Mouse (Mus musculus): ENCODE measurements around the gene Amd1.

DNA sequence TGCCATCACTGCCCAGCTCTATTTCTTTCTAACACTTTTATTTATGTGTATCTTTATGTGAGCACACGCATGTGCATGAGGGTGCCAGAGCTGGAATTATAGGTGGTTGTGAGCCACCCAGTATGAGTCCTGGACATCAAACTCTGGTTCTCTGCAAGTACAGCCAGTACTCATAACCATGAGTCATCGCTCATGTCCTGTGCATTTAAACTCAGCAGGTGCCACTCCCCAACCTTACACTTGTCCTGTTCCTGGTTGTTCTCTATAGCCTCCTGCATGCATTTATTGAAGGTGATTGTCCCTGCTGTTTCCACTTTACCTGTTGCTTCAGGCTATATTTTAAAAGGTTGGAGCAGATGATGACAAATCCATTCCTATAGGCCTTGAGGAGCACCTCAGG lies 20.4 kb downstream of the Amd1 start:
- TF ChIP-seq CTCF (IDR thresholded peaks at IDR 0.05 in 2 of 3, conservative IDR thresholded peaks at IDR 0.05 in 1 of 3; ENCODE audit: control insufficient read depth in 1 of 3, insufficient read depth in 1 of 3, low read depth in 2 of 3, low read length in 3 of 3, poor library complexity in 1 of 3, severe bottlenecking in 1 of 3) = no peak
- no peak for TF ChIP-seq CHD2 (IDR thresholded peaks at IDR 0.05; ENCODE audit: low read length)
- TF ChIP-seq MYC (IDR thresholded peaks at IDR 0.05; ENCODE audit: low read depth, low read length) = no peak
- no peak for TF ChIP-seq TAL1 (IDR thresholded peaks at IDR 0.05; ENCODE audit: low read length)
- TF ChIP-seq USF1 (IDR thresholded peaks at IDR 0.05; ENCODE audit: low read depth, low read length) = no peak
- TF ChIP-seq ETS1 (IDR thresholded peaks at IDR 0.05; ENCODE audit: low read depth, low read length) = no peak
- no peak for TF ChIP-seq EP300 (IDR thresholded peaks at IDR 0.05; ENCODE audit: low read depth in 1 of 2, low read length in 2 of 2)
- TF ChIP-seq CHD1 (IDR thresholded peaks at IDR 0.05; ENCODE audit: low read depth, low read length) = no peak
- no peak for TF ChIP-seq POLR2A (IDR thresholded peaks at IDR 0.05; ENCODE audit: control insufficient read depth in 1 of 2, insufficient read depth in 1 of 2, low read depth in 1 of 2, low read length in 2 of 2, poor library complexity in 1 of 2)

Data from MEL (cell line).